Mouse (Mus musculus) hindbrain, embryonic 12.5 days (tissue): ENCODE data around the gene Pitpnm2. TPM values are rescaled to one million over a fixed set of nuclear protein-coding genes. Genes with fewer than 3 reads are reported as not detected.

Source experiments
- ATAC-seq: fragments of 200-750 bp; cut with Nextera tagmentation; 2 replicates; pipeline ENCODE4 v1.8.0; 2017; ENCODE audit warnings: moderate TSS enrichment; ENCODE audit not compliant: low FRiP score
- H3K27ac ChIP-seq: fragments of 300-500 bp; sonication (generic); 2 replicates; pipeline ENCODE4 v1.5.1; 2016; ENCODE audit warnings: mild to moderate bottlenecking
- H3K27me3 ChIP-seq: fragments of 300-500 bp; sonication (generic); 2 replicates; pipeline ENCODE4 v1.6.1; 2016; ENCODE audit warnings: mild to moderate bottlenecking
- H3K36me3 ChIP-seq: fragments of 300-500 bp; sonication (generic); 2 replicates; pipeline ENCODE4 v1.6.1; 2016; ENCODE audit warnings: mild to moderate bottlenecking
- H3K4me1 ChIP-seq: fragments of 300-500 bp; sonication (generic); 2 replicates; pipeline ENCODE4 v1.6.1; 2016
- H3K4me2 ChIP-seq: fragments of 300-500 bp; sonication (generic); replicated peaks from 2 replicates; pipeline ENCODE4 v1.6.1; 2016; ENCODE audit warnings: mild to moderate bottlenecking
- H3K4me3 ChIP-seq: fragments of 300-500 bp; sonication (generic); 2 replicates; pipeline ENCODE4 v1.5.1; 2016; ENCODE audit warnings: mild to moderate bottlenecking
- H3K9ac ChIP-seq: fragments of 300-500 bp; sonication (generic); 2 replicates; pipeline ENCODE4 v1.6.1; 2016; ENCODE audit warnings: mild to moderate bottlenecking, moderate library complexity
- H3K9me3 ChIP-seq: fragments of 300-500 bp; sonication (generic); replicated peaks from 2 replicates; pipeline ENCODE4 v1.6.1; 2016; ENCODE audit warnings: mild to moderate bottlenecking
- WGBS: fragments of 180-500 bp; shearing (Covaris S2); methylation state at CpG from one replicate; pipeline ENCODE4 v1.1.7; 2016; 5-methylcytosine and 5-hydroxymethylcytosine counted together
- polyA plus RNA-seq: library from polyadenylated mRNA; unstranded; fragments of >200 nt; fragmentation: Nextera tagmentation; extraction: Ambion mirVana; gene quantifications from 2 replicates; pipeline ENCODE4 v1.2.1, GENCODE M21; 2016

The Pitpnm2 gene
- polyA plus RNA-seq, 1 experiment from 2014 or later = 7.0 TPM

DNA sequence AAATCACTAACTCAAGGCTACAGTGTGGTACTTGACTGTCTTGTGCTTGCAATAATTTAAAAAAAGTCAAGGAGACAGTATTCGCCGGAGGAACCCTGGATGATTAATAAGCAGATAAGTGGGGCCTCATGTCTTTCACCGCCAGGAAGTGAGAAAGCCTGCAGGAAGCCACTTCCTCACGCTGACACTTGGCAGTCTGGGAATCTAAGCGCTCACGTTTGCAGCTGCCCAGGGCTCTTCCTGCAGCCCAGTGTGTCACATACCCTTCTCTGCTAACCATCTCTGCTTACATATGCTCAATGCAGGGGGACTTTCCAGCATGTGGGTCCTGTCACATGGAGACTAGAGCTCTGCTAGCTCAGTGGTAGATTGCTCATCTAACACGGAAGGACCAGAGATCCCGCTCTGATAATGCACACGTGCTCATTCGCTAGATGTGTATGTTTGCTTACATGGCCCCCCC lies 174.7 kb downstream of the Pitpnm2 start:
- H3K9ac ChIP-seq = 0 out of 2 replicates have a peak overlapping the region, but pooled peaks have one; percentile 27
- no peak overlapping the region for H3K4me3 ChIP-seq
- no peak for ATAC-seq
- no peaks in the 10 kb centered on the region for H3K9me3 ChIP-seq
- no peak overlapping the region for H3K4me2 ChIP-seq
- no peaks in the 10 kb centered on the region; the same call in 1 of the 2 replicates for H3K27me3 ChIP-seq
- H3K27ac ChIP-seq = peak overlapping the region; percentile 7; the same call in 1 of the 2 replicates
- peaks cover 45% of the 10 kb centered on the region for H3K4me1 ChIP-seq
- 59% methylated on average over 10 of the region's 10 CpGs for WGBS
- no peaks in the 10 kb centered on the region for H3K36me3 ChIP-seq

- Histone ChIP-seq H3K27me3 (no peaks in the 10 kb centered on the region; the same call in 1 of the 2 replicates), H3K9ac (no peak overlapping the region), H3K27ac (no peak overlapping the region), H3K9me3 (no peaks in the 10 kb centered on the region), H3K4me2 (no peak overlapping the region), H3K36me3 (no peaks in the 10 kb centered on the region), H3K4me3 (no peak overlapping the region), H3K4me1 (peaks cover 33% of the 10 kb centered on the region)
- WGBS = 43% methylated on average over 9 of the region's 9 CpGs
- ATAC-seq = no peak
Observed at GRCm38 (mm10) chr5:124073682-124074081, 175.9 kb downstream of the Pitpnm2 start.

DNA sequence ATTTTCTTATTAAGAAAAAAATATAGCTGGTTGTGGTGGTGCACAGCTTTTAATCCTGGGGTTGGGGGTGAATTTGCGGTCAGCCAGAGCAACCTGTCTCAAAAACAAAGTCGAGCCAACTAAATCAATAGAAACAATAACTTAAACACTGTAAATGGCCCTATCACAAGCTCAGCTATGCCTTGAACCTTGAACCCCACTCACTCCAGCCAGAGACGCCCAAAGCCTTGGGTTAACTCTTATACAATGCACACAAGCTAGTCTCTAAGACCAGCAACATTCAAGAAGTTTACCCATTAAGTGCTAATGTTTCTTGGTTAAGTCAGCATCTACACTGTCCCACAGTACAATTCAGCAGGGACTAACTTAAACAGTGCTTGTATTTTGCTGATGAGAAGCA lies 179.9 kb downstream of the Pitpnm2 start:
- peaks cover 16% of the 10 kb centered on the region for H3K4me1 ChIP-seq
- H3K9me3 ChIP-seq = no peaks in the 10 kb centered on the region
- H3K27me3 ChIP-seq = no peaks in the 10 kb centered on the region
- no peak overlapping the region for H3K4me3 ChIP-seq
- ATAC-seq = no peak
- no peak overlapping the region for H3K4me2 ChIP-seq
- H3K27ac ChIP-seq = no peak overlapping the region
- WGBS = 83% methylated on average over 3 of the region's 3 CpGs
- H3K36me3 ChIP-seq = no peaks in the 10 kb centered on the region
- no peak overlapping the region for H3K9ac ChIP-seq

Other genes with a start within 250 kb of the Pitpnm2 start
- 70.8 and 78.6 TPM in 2 replicates for gene Vps37b, start 217.5 kb downstream of the Pitpnm2 start, polyA plus RNA-seq
- gene Abcb9, start 154.0 kb downstream of the Pitpnm2 start, polyA plus RNA-seq = 3.7 and 3.8 TPM in 2 replicates
- gene Ogfod2, start 137.5 kb downstream of the Pitpnm2 start, polyA plus RNA-seq = 19.6 and 25.7 TPM in 2 replicates
- gene Arl6ip4, start 133.7 kb downstream of the Pitpnm2 start, polyA plus RNA-seq = 86.4 and 88.8 TPM in 2 replicates
- 17.5 and 18.6 TPM in 2 replicates for gene Mphosph9, start 78.2 kb upstream of the Pitpnm2 start, polyA plus RNA-seq
- gene 2810006K23Rik, start 78.3 kb upstream of the Pitpnm2 start, polyA plus RNA-seq = 16.6 and 20.0 TPM in 2 replicates
- gene Cdk2ap1, start 113.3 kb upstream of the Pitpnm2 start, polyA plus RNA-seq = 142 and 163 TPM in 2 replicates
- gene Sbno1, start 176.2 kb upstream of the Pitpnm2 start, polyA plus RNA-seq = 108 and 113 TPM in 2 replicates
- gene Kmt5a, start 190.2 kb upstream of the Pitpnm2 start, polyA plus RNA-seq = 62.9 and 67.3 TPM in 2 replicates
- 18.0 and 20.0 TPM in 2 replicates for gene Rilpl2, start 228.6 kb upstream of the Pitpnm2 start, polyA plus RNA-seq
- gene Snrnp35, start 233.4 kb upstream of the Pitpnm2 start, polyA plus RNA-seq = 23.8 and 27.2 TPM in 2 replicates